Mouse (Mus musculus): ENCODE results near the gene Akap13.

Gene Akap13

DNA sequence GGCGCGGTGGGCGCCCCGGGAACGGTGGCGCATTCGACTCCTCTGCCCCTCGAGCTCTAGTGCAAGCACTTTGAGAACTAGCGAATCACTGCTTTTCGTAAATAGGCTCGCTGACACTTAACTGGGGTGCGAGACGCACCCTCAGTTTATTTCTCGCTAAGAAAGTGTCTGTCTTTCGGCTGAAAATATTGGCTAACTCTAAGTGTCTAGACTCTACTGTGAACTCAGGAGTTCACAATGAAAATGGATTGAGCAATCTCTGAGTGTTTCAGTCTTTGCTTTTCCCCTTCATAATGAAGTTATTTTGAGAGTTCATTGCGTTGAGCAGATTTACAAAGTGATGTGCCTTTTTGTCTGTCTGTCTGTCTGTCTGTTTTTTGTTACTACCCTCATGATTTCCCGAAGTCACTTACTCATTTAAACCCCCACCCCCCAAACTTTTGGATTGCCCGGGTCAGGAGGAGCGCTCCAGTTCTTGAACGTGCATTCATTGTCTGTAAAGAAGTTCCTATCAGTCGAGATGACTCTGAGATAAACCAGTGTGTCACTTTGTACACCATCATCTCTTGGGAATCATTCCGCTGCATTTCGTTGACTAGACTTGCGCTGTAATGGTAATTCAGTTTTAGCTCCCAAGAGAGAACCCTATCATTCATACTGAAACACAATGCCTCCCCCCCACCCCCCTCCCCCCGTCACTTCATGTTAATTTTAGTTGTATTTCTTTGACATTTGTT is 986 bp downstream of the Akap13 start:
- DNase-seq (ENCODE audit: low read depth in 2 of 2, low spot score in 2 of 2) = no peak

DNA sequence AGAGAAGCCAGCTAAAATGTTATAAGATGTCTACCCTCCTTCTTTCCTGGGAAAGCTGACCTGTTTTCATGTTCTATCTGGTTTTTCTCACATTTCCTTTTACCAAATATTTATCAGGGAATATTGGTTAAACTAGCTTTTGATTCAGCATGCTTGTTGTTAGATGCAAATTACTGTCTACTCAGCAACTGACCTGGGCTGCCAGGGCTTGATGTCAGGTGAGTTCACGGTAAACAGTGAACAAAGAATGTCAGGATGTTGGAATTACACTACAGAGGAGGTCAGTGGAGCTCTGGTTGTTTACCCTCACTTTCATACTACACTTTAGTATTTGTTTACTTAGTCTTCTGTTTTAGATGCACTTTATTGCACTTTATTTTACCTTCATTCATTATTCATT is 5.0 kb downstream of the Akap13 start:
- no peak for DNase-seq (ENCODE audit: low read depth in 2 of 2, low spot score in 2 of 2)

- no peak for DNase-seq (ENCODE audit: low read depth in 2 of 2, low spot score in 2 of 2)
Observed at GRCm38 (mm10) chr7:75463579-75464162, 8.3 kb downstream of the Akap13 start.

- DNase-seq (ENCODE audit: low read depth in 2 of 2, low spot score in 2 of 2) = no peak
Observed at GRCm38 (mm10) chr7:75467791-75468190, 12.5 kb downstream of the Akap13 start.

DNA sequence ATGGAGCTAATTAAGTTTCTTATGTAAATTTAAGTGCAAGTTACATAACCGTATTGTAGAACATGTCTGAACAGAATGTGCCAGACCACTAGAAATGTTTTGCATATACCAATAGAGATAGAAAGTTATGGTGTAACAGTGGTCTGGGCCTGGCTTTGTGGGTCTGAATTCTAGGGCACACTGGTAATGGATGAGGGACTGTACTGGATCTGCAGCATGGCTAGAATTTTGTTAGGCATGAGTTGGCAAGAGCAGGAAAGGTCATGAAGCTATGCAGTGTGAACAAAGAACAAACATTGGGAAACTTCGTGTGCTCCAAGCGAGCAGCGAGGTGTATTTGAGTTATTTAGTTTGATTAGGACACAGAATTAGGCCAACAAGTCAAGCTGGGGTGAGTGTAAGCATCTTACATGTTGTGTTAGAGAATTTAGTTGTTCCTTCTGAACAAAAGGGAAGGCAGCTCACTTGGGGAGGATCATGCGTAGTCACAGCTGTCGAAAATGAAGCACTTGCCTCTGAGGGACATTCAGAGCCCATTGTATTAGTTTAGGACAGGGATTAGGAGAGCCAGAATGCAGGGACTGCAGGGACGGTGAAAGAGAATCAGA is 15.1 kb downstream of the Akap13 start:
- no peak for DNase-seq (ENCODE audit: low read depth in 2 of 2, low spot score in 2 of 2)

- DNase-seq (ENCODE audit: low read depth in 2 of 2, low spot score in 2 of 2) = no peak
Observed at GRCm38 (mm10) chr7:75472316-75473195, 17.2 kb downstream of the Akap13 start.

- DNase-seq (ENCODE audit: low read depth in 2 of 2, low spot score in 2 of 2) = no peak
Observed at GRCm38 (mm10) chr7:75473294-75473693, 18.0 kb downstream of the Akap13 start.

GRCm38 (mm10) chr7:75474064-75474463 is 18.7 kb downstream of the Akap13 start:
- no peak for DNase-seq (ENCODE audit: low read depth in 2 of 2, low spot score in 2 of 2)

GRCm38 (mm10) chr7:75474564-75475150 is 19.3 kb downstream of the Akap13 start:
- DNase-seq (ENCODE audit: low read depth in 2 of 2, low spot score in 2 of 2) = no peak

GRCm38 (mm10) chr7:75478060-75478459 is 22.7 kb downstream of the Akap13 start:
- no peak for DNase-seq (ENCODE audit: low read depth in 2 of 2, low spot score in 2 of 2)

- DNase-seq (ENCODE audit: low read depth in 2 of 2, low spot score in 2 of 2) = no peak
Observed at GRCm38 (mm10) chr7:75480721-75481426, 25.5 kb downstream of the Akap13 start.

DNA sequence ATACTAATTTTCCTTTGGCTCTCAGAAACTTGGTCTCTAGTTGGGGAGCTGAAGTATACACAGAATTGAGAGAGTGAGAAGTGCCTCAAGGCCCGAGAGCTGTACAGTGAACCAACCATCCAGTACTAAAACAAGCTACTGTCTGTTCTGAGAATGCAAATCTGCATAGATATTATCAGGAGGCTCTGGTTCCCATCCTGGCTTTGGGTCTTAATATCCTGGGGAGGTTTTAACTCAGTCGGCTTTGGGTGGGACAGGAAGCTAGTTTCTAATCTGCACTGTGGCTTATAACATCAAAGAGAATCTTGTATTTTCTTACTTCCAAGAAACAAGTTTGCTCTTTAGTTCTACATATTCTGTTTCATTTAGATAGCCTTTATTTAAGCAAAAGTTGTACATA is 30.7 kb downstream of the Akap13 start:
- peak; percentile 23 to 35 for DNase-seq (ENCODE audit: low read depth in 2 of 2, low spot score in 2 of 2)

GRCm38 (mm10) chr7:75495941-75496441 is 40.7 kb downstream of the Akap13 start:
- DNase-seq (ENCODE audit: low read depth in 2 of 2, low spot score in 2 of 2) = peak; percentile 24 to 56

GRCm38 (mm10) chr7:75498627-75499026 is 43.3 kb downstream of the Akap13 start:
- DNase-seq (ENCODE audit: low read depth in 2 of 2, low spot score in 2 of 2) = no peak

GRCm38 (mm10) chr7:75499271-75499670 is 43.9 kb downstream of the Akap13 start:
- DNase-seq (ENCODE audit: low read depth in 2 of 2, low spot score in 2 of 2) = no peak

DNA sequence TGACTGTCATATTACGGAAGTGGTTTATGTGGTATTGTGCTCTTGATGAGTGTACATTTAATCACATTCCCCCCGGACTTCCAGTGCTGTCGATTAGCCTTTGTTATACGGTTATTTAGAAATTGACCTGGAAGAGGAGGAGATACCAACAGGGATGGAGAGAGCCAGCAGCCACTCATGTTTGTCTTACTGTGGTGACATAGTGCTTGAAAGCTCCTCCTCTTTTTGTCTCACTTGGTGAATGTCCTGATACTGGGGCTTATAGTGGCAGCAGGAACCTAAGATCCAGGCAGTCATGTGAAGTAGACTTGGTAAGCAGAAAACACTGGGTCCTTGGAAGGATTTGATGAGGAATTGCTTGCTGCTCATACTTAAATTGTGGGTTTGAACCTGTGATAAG is 44.8 kb downstream of the Akap13 start:
- no peak for DNase-seq (ENCODE audit: low read depth in 2 of 2, low spot score in 2 of 2)

DNA sequence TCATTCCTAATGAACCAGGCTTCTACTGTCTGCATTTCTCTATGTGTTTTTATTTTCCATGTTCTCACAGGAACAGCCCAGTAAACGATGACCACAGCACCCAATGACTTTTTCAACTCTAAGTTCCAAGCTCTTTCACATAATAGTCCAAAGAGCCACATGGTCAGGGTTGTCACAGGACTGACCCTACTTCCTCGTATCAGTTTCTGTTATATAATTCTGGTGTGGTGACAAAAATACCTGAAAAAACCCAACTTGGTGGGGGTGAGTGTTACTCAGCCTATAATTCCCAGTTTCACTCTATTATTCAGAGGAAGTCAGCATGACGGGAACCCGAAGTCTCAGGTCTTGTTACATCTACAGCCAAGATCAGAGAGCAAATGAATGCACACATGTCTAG is 45.5 kb downstream of the Akap13 start:
- DNase-seq (ENCODE audit: low read depth in 2 of 2, low spot score in 2 of 2) = no peak

- DNase-seq (ENCODE audit: low read depth in 2 of 2, low spot score in 2 of 2) = no peak
Observed at GRCm38 (mm10) chr7:75504524-75504923, 49.2 kb downstream of the Akap13 start.

DNA sequence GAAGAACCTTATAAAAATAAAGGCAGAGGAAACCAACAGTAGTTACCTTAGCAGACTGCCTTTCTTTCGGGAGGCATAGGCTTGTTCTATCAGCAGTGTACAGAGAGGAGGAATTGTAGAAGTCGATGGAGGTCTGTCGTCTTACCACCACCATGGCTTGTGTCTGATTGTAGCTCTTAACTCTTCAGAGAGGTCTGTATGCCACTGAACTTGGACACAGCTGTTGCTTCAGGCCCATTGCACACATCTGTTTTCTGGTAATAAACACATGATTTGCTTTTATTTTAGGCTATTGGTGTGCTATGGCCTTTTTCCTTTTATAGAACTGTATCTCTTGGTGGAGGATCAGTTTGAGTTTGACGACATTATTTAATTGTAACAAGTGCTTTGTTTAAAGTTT is 51.3 kb downstream of the Akap13 start:
- no peak for DNase-seq (ENCODE audit: low read depth in 2 of 2, low spot score in 2 of 2)

All from CD8-positive naive resting alpha-beta T cell, adult 2 months (primary cell).